Mouse (Mus musculus) heart, postnatal 0 days (tissue): ENCODE measurements at regions not wholly inside any gene's neighbourhood (a gene's known extent, or its start where the extent isn't known, plus 50 kb on each side); places are given as distances from the start of the nearest gene placed in this dataset.

Experiments used
- CTCF ChIP-seq: IDR thresholded peaks from 2 replicates; pipeline ENCODE4 v1.5.1; 2016; ENCODE audit warnings: antibody characterized with exemption, control low read depth, low read depth
- EP300 ChIP-seq: IDR thresholded peaks from 2 replicates; pipeline ENCODE4 v1.6.1; 2016; ENCODE audit warnings: antibody characterized with exemption, low read depth

- TF ChIP-seq CTCF (no peak), EP300 (no peak)
Measured at GRCm38 (mm10) chr10:109180527-109180926, 169.7 kb upstream of the Syt1 start.
